Mouse (Mus musculus) ES-Bruce4 (cell line): Measurements from ENCODE around the gene Ggact.

Experiments
- CTCF ChIP-seq: IDR thresholded peaks from one replicate; pipeline ENCODE4 v1.8.1; 2011; ENCODE audit warnings: low read depth, low read length
- POLR2A ChIP-seq: IDR thresholded peaks from one replicate; pipeline ENCODE4 v1.8.1; 2011; ENCODE audit warnings: low read length; ENCODE audit not compliant: insufficient read depth

DNA sequence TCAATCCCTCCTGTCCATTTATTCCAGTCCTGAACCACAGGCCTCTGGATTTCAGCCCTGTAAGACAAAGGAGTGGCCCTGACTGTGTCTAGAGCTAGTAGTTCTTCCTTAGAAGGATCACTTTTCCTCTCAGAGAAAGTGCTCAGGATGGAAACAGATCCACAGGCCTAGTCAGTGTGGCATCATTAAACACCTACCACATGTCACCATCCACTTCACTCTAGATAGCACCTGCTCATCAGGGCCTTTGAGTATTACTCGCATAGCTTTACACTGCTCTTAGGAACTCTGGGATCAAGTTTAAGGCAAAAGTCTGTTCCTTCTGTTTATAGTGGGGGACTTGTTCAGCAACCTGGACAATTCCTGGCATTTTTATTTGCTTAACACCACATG lies 25.1 kb downstream of the Ggact start:
- TF ChIP-seq CTCF (no peak), POLR2A (no peak)
